Mouse (Mus musculus) embryonic facial prominence, embryonic 11.5 days (tissue): ENCODE data around the gene Megf8. TPM values are rescaled to one million over a fixed set of nuclear protein-coding genes. Genes with fewer than 3 reads are reported as not detected.

Experiments used
- ATAC-seq: fragments of 200-750 bp; cut with Nextera tagmentation; replicated peaks from 2 replicates; pipeline ENCODE4 v1.8.0; 2017; ENCODE audit warnings: low read depth; ENCODE audit not compliant: insufficient number of reproducible peaks, low FRiP score, low TSS enrichment
- DNase-seq: peaks from one replicate; pipeline ENCODE4 v3.0.0-alpha.2; 2015; ENCODE audit warnings: low spot score
- H3K27ac ChIP-seq: fragments of 300-500 bp; sonication (generic); replicated peaks from 2 replicates; pipeline ENCODE4 v1.5.1; 2014; ENCODE audit warnings: mild to moderate bottlenecking, low read depth, low read length, control low read depth
- H3K27me3 ChIP-seq: fragments of 300-500 bp; sonication (generic); 2 replicates; pipeline ENCODE4 v1.6.1; 2014; ENCODE audit warnings: mild to moderate bottlenecking, low read length, moderate library complexity, mixed read lengths; ENCODE audit not compliant: control insufficient read depth, insufficient read depth
- H3K36me3 ChIP-seq: fragments of 300-500 bp; sonication (generic); replicated peaks from 2 replicates; pipeline ENCODE4 v1.6.1; 2014; ENCODE audit warnings: low read depth, mild to moderate bottlenecking, low read length, moderate library complexity, mixed read lengths; ENCODE audit not compliant: control insufficient read depth, insufficient read depth
- H3K4me1 ChIP-seq: fragments of 300-500 bp; sonication (generic); 2 replicates; pipeline ENCODE4 v1.6.1; 2014; ENCODE audit warnings: low read length, mixed read lengths; ENCODE audit not compliant: control insufficient read depth, insufficient read depth
- H3K4me2 ChIP-seq: fragments of 300-500 bp; sonication (generic); 2 replicates; pipeline ENCODE4 v1.6.1; 2014; ENCODE audit warnings: low read depth, mild to moderate bottlenecking, control low read depth, low read length, moderate library complexity
- H3K4me3 ChIP-seq: fragments of 300-500 bp; sonication (generic); 2 replicates; pipeline ENCODE4 v1.5.1; 2014; ENCODE audit warnings: low read depth, low read length, control low read depth
- H3K9ac ChIP-seq: fragments of 300-500 bp; sonication (generic); replicated peaks from 2 replicates; pipeline ENCODE4 v1.6.1; 2014; ENCODE audit warnings: mild to moderate bottlenecking, control low read depth, low read length
- H3K9me3 ChIP-seq: fragments of 300-500 bp; sonication (generic); replicated peaks from 2 replicates; pipeline ENCODE4 v1.6.1; 2016; ENCODE audit warnings: mild to moderate bottlenecking, low read length, inconsistent platforms, mixed read lengths; ENCODE audit not compliant: control insufficient read depth
- WGBS: fragments of 180-500 bp; shearing (Covaris S2); extraction: QIAGEN DNeasy Blood & Tissue Kit; methylation state at CpG from one replicate; pipeline ENCODE4 v1.1.7; 2014; 5-methylcytosine and 5-hydroxymethylcytosine counted together
- polyA plus RNA-seq: library from polyadenylated mRNA; unstranded; fragments of >200 nt; fragmentation: Nextera tagmentation; extraction: Ambion mirVana; gene quantifications from 2 replicates; pipeline ENCODE4 v1.2.1, GENCODE M21; 2014

Megf8 gene
- polyA plus RNA-seq, 1 experiment from 2014 or later: 8.7 TPM

- Histone ChIP-seq H3K27ac (no peak overlapping the region), H3K27me3 (no peaks in the 10 kb centered on the region), H3K9ac (no peak overlapping the region), H3K4me1 (peaks cover 5% of the 10 kb centered on the region; the same call in 1 of the 2 replicates), H3K4me2 (no peak overlapping the region), H3K9me3 (no peaks in the 10 kb centered on the region), H3K4me3 (no peak overlapping the region), H3K36me3 (peaks cover 4% of the 10 kb centered on the region; the same call in 1 of the 2 replicates)
- WGBS: 87% methylated on average over 35 of the region's 35 CpGs
- ATAC-seq (no peak), DNase-seq (no peak)
Observed at GRCm38 (mm10) chr7:25270652-25271633, 46.0 kb upstream of the Megf8 start.

GRCm38 (mm10) chr7:25271651-25272444 lies 45.1 kb upstream of the Megf8 start:
- H3K27ac ChIP-seq: no peak overlapping the region

GRCm38 (mm10) chr7:25272445-25273258 lies 44.3 kb upstream of the Megf8 start:
- DNase-seq (no peak), ATAC-seq (no peak)
- no peaks in the 10 kb centered on the region for H3K27me3 ChIP-seq
- H3K4me3 ChIP-seq: no peak overlapping the region
- no peak overlapping the region for H3K27ac ChIP-seq
- H3K9ac ChIP-seq: no peak overlapping the region
- peaks cover 4% of the 10 kb centered on the region; the same call in 1 of the 2 replicates for H3K36me3 ChIP-seq
- no peak overlapping the region for H3K4me2 ChIP-seq
- H3K4me1 ChIP-seq: peaks cover 8% of the 10 kb centered on the region; the same call in 1 of the 2 replicates
- WGBS: 89% methylated on average over 38 of the region's 38 CpGs
- no peaks in the 10 kb centered on the region for H3K9me3 ChIP-seq

More at GRCm38 (mm10) chr7:25271651-25272444, 45.1 kb upstream of the Megf8 start:
- ATAC-seq (no peak), DNase-seq (no peak)
- peaks cover 5% of the 10 kb centered on the region; the same call in 1 of the 2 replicates for H3K4me1 ChIP-seq
- H3K4me2 ChIP-seq: no peak overlapping the region
- no peaks in the 10 kb centered on the region for H3K27me3 ChIP-seq
- no peak overlapping the region for H3K4me3 ChIP-seq
- H3K9me3 ChIP-seq: no peaks in the 10 kb centered on the region
- WGBS: 89% methylated on average over 29 of the region's 30 CpGs
- no peak overlapping the region for H3K9ac ChIP-seq
- H3K36me3 ChIP-seq: peaks cover 4% of the 10 kb centered on the region; the same call in 1 of the 2 replicates

GRCm38 (mm10) chr7:25273259-25274241 lies 43.4 kb upstream of the Megf8 start:
- Histone ChIP-seq H3K9ac (no peak overlapping the region), H3K4me2 (no peak overlapping the region), H3K27ac (no peak overlapping the region), H3K4me3 (no peak overlapping the region), H3K36me3 (peaks cover 4% of the 10 kb centered on the region; the same call in 1 of the 2 replicates), H3K27me3 (no peaks in the 10 kb centered on the region), H3K4me1 (peaks cover 8% of the 10 kb centered on the region; the same call in 1 of the 2 replicates), H3K9me3 (no peaks in the 10 kb centered on the region)
- DNase-seq: no peak
- WGBS: 89% methylated on average over 22 of the region's 22 CpGs
- no peak for ATAC-seq

- Histone ChIP-seq H3K4me3 (no peak overlapping the region), H3K27ac (no peak overlapping the region), H3K4me1 (0 out of 2 replicates have a peak, but pooled peaks cover 2% of the 10 kb centered on the region), H3K27me3 (no peaks in the 10 kb centered on the region), H3K4me2 (no peak overlapping the region), H3K36me3 (peaks cover 4% of the 10 kb centered on the region; the same call in 1 of the 2 replicates), H3K9me3 (no peaks in the 10 kb centered on the region), H3K9ac (no peak overlapping the region)
- no peak for ATAC-seq
- WGBS: 71% methylated on average over 5 of the region's 5 CpGs
- no peak for DNase-seq
Observed at GRCm38 (mm10) chr7:25274571-25274970, 42.4 kb upstream of the Megf8 start.

- WGBS: 87% methylated on average over 3 of the region's 3 CpGs
- ATAC-seq: no peak
Observed at GRCm38 (mm10) chr7:25274996-25275395, 42.0 kb upstream of the Megf8 start.

More at GRCm38 (mm10) chr7:25274996-25275395, 42.0 kb upstream of the Megf8 start:
- no peaks in the 10 kb centered on the region for H3K27me3 ChIP-seq
- peaks cover 2% of the 10 kb centered on the region; the same call in 1 of the 2 replicates for H3K4me1 ChIP-seq
- H3K4me3 ChIP-seq: no peak overlapping the region
- H3K27ac ChIP-seq: no peak overlapping the region
- H3K36me3 ChIP-seq: peaks cover 4% of the 10 kb centered on the region; the same call in 1 of the 2 replicates
- DNase-seq: no peak
- H3K9me3 ChIP-seq: no peaks in the 10 kb centered on the region
- no peak overlapping the region for H3K9ac ChIP-seq
- H3K4me2 ChIP-seq: no peak overlapping the region
